Mouse (Mus musculus) forelimb bud, embryonic 11.5 days (tissue): ENCODE results near the gene Hoxb9.
A peak's percentile ranks its signal among the peaks of the same experiment; 100 is the strongest.

Experiments used
- DNase-seq: peaks from one replicate; pipeline ENCODE4 v3.0.0-alpha.2; 2012; ENCODE audit warnings: low read depth, low spot score

The Hoxb9 gene

DNA sequence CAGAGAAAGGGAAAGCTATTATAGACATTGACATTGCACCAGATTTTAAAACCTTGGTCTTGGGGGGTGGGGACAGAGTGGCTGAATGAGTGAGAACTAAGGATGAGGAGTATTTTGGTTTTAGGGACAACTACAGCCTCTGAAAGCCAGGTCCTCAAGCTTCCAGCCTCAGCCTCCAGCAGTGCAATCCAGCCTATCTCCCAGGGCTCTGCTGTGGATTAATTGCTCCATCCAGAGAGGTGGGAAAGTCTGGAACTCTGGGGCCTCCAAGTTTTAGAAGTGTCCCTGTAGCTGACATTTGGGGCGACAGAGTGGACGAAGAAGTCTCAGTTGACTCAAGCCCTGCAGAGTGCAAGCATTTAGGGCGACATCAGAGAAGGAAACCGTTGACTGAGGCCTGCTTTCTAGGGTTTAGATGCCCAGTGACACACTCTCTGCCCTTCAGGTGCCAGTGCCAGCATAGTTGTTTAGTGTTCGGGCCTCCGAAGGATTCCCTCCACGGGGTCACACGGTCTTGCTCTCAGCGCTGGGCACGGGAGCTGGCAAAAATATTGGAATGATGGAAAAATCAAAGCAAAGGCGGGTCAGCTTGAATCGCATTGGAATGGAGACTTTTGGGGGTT lies 42.7 kb downstream of the Hoxb9 start:
- DNase-seq: no peak

- DNase-seq: no peak
These were observed 43.5 kb downstream of the Hoxb9 start for GRCm38 (mm10) chr11:96314671-96315343.

DNA sequence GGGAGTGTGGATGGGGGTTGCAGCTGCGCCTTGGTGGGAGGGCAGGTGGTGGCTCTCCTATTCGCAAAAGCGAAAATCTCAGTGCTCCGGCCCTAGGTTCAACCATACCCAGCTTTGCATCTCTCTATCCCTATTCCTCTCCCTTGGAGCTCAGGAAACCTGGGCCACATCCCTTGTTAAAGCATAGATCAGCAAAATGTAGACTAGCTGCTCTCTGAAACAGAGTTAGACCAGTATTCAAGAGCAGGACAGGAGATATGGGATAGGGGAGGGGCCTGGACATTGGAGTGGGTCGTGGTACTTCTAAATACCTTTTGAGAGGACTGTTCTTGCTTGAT lies 44.1 kb downstream of the Hoxb9 start:
- no peak for DNase-seq

DNA sequence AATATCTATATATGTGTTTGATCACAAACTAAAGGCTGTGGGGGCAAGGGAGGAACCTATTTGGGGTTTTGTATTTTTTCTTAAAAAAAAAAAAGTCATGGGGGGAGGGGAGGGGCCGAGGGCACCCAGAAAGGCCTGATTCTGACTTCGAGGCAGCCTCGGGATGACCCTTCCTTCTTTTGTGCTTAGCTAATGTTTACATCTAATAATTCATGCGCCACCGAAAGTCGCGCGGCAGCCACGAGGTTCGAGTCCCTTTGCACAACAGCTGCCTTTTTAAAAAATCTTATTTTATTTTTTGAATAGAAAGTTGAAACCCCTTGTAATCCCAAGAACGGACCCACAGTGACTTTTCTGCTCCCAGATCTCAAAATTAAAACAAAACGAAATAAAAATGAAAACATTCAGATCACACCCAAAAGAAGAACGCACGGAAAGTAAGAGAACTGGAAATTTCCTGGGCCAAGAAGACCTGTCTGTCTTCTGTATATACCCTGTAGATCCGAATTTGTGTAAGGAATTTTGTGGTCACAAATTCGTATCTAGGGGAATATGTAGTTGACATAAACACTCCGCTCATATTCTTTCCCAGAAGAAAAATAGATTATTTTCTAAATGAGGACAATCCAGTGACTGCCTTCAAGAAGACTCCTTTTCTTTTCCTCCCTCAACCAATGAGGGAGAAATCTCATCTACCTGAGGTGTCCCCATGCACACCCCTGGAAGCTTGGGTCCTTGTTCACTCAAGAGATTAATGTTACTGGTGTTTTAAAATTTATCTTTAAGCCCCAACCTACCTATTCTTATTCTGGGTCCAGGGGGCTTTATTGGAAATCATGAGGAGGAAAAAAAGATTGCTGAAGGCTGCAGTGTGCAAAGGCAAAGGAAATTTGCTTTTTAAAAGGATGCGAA lies 45.7 kb downstream of the Hoxb9 start:
- DNase-seq: no peak

GRCm38 (mm10) chr11:96317608-96318367 lies 46.5 kb downstream of the Hoxb9 start, which contains the start of gene Hoxb4:
Gene Hoxb4 (plus strand): TSS chr11:96318267.
- DNase-seq: no peak

DNA sequence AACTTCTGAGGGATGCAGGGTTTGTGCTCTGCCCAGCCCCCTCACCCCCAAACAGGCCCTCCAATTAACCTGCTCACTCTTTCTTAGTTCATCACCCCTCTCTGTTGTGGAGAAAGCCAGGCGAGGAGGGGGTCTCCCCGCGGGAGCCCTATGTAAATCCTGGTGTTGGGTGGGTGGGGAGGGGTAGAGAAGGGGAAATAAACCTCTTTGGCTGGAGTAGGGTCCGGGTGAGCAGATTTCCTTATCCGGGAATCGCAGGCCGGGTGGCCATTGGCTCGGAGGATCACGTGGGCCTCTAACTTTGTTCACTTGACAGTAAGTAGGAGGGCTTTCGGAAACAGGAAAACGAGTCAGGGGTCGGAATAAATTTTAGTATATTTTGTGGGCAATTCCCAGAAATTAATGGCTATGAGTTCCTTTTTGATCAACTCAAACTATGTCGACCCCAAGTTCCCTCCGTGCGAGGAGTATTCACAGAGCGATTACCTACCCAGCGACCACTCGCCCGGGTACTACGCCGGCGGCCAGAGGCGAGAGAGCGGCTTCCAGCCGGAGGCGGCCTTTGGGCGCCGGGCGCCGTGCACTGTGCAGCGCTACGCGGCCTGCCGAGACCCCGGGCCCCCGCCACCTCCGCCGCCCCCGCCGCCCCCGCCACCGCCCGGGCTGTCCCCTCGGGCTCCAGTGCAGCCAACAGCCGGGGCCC lies 47.3 kb downstream of the Hoxb9 start:
- DNase-seq: peak; percentile 81

DNA sequence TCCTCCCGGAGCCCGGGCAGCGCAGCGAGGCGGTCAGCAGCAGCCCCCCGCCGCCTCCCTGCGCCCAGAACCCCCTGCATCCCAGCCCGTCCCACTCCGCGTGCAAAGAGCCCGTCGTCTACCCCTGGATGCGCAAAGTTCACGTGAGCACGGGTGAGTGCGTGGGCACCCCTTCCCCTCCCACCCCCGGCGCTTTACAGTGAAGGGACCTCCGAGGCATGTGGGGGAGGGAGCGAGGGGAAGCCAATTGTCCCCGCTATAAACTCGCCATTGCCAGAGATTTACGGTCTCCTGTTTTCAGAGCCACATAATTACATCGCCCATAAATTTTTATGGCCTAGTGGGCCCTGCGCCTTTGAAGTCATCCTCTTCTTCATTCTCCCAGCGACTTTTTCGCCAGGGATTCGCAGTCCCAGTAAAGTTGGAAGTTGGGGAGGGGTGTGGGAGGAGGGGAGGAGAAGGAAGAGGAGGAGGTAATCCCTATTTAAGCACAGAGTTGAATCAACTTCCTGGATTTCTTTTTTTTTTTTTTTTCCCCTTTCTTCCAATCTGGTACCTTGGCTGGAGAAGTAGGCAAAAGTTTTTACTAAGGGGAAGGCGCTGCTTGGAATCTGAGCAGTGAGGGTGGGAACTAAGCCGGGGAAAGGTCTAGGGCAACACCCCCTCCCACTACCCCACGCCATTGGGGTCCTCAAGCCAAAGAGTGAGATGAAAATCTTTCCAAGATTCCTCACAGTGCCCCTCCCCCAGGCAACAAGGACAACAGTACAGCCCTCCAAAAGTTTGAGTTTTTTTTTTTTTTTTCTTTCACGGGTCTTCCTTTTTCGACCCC lies 48.0 kb downstream of the Hoxb9 start:
- DNase-seq: peak; percentile 86

DNA sequence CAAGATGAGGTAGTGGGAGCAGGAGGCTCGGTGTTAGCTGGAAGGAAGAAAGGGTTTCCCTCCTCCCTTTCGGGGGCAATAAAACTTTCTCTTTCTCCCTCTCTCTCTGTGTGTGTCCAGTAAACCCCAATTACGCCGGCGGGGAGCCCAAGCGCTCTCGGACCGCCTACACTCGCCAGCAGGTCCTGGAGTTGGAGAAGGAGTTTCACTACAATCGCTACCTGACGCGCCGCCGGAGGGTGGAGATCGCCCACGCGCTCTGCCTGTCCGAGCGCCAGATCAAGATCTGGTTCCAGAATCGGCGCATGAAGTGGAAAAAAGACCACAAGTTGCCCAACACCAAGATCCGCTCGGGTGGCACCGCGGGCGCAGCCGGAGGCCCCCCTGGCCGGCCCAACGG lies 48.7 kb downstream of the Hoxb9 start:
- no peak for DNase-seq

GRCm38 (mm10) chr11:96320688-96321087 lies 49.4 kb downstream of the Hoxb9 start:
- no peak for DNase-seq

DNA sequence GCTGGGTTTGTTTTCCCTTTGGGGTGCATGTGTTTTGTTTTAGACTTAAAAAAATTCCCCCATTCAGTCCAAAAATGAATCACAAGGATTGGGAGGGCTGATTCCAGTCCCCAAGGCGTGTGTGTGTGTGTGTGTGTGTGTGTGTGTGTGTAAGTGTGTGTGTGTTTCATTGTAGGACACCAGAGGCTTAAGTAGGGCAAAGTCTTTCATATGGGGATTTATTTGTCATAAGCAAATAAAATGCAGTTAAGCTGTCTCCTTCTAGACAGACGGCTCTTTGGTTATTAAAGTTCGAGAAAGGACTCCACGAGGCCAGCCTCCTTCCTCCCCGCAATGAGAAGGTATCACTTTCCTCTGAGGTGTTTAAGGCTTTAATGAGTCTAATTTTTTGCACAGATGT lies 50.6 kb downstream of the Hoxb9 start:
- DNase-seq: no peak

DNA sequence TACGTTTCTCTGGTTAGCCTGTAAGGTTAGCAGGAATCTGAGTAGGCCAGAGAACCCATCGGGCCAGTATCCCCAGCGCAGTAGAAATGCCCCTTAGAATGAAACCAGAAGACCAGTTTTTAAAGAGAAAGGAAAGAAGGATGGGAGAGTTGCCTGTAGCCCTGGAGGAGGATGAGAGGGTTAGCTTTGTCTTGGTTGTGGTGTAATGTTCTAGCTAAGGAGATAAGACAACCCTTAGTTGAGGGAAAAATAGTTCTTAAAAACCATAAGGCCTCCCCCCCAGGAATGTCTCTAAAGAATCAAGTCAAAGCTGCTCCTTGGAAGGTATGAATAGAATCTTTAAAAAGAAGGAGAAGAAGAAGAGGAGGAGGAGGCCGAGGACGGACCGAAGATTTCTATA lies 51.5 kb downstream of the Hoxb9 start:
- DNase-seq: no peak

GRCm38 (mm10) chr11:96323154-96323553 lies 51.9 kb downstream of the Hoxb9 start, which contains the start of gene Hoxb3:
Gene Hoxb3 (plus strand): TSS chr11:96323326.
- DNase-seq: no peak

GRCm38 (mm10) chr11:96324125-96324524 lies 52.9 kb downstream of the Hoxb9 start:
- DNase-seq: no peak

DNA sequence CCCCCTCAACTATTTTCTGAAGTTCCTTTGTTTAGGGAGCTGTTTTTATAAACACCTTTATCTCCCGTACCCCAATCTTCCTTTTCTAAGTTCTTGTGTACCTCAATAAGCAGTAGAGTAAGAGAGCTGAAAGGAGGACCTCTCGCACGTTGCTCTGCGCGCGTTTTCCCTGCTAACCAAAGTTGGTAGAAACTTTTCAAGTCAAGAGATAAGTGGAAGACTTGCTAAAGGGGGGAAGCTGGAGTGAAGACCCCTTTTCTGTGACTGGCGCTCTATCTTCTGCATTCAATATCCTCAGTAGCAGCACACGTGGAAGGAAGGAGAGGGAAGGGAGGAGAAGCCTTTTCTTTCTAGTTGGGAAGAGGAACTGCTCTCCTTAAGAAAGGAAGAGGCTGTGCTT lies 53.7 kb downstream of the Hoxb9 start:
- DNase-seq: no peak

- peak; percentile 77 for DNase-seq
These were observed 54.5 kb downstream of the Hoxb9 start for GRCm38 (mm10) chr11:96325747-96326212.
